Mouse (Mus musculus) heart, adult 2 months (tissue): Measurements from ENCODE around the gene 9030612E09Rik.

Experiments
- CTCF ChIP-seq: fragments of 200-600 bp; IDR thresholded peaks from 2 replicates; pipeline ENCODE4 v1.8.1; 2022; ENCODE audit warnings: antibody characterized with exemption, mild to moderate bottlenecking, moderate library complexity
- POLR2A ChIP-seq: fragments of 200-500 bp; IDR thresholded peaks from 2 replicates; pipeline ENCODE4 v1.6.1; 2011; ENCODE audit warnings: mild to moderate bottlenecking, low read depth, low read length, control low read depth; ENCODE audit not compliant: insufficient read depth

DNA sequence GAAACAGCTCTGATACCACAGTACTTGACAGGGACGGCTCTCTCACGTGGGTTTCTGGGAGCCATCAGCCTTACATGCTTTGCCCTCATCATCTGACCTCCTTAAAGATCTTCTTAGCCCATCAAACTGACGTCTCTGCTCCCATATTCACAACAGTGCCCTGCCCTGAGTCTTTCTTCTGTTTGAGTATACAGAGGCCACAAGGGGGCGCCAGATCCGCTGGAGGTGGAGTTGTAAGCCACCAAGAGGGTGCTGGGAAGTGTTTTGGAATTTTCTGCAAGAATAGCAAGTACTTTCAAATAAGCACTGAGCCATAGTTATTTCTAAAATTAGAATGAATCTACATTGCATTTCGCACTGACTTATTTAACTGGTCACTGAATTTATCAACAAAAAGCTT is 37.4 kb downstream of the 9030612E09Rik start:
- TF ChIP-seq CTCF, result peak; percentile 65
- TF ChIP-seq POLR2A, result no peak
